Mouse (Mus musculus) layer of hippocampus, adult 9-10 months (tissue): ENCODE results near the gene Ostn.
"Not testable (repeated sequence)": the region's sequence is repeated elsewhere in the genome, so short reads cannot be mapped to it uniquely, and the experiment has no call there.

Experiments
- DNase-seq: peaks from one replicate; pipeline ENCODE4 v3.0.0; 2022; ENCODE audit warnings: low spot score

The Ostn gene

GRCm38 (mm10) chr16:27307189-27307588, at the start of gene Ostn:
Ostn (plus strand) TSS chr16:27307489.
- not testable (repeated sequence) for DNase-seq

- no peak for DNase-seq
Observed at GRCm38 (mm10) chr16:27268748-27269147, 38.5 kb upstream of the Ostn start.

- DNase-seq, result no peak
Observed at GRCm38 (mm10) chr16:27287410-27287809, 19.9 kb upstream of the Ostn start.

GRCm38 (mm10) chr16:27296508-27296907, 10.8 kb upstream of the Ostn start:
- no peak for DNase-seq

GRCm38 (mm10) chr16:27296929-27297328, 10.4 kb upstream of the Ostn start:
- no peak for DNase-seq

- DNase-seq, result no peak
Observed at GRCm38 (mm10) chr16:27319099-27319498, 11.8 kb downstream of the Ostn start.

- no peak for DNase-seq
Observed at GRCm38 (mm10) chr16:27322047-27322446, 14.8 kb downstream of the Ostn start.

- DNase-seq, result no peak
Observed at GRCm38 (mm10) chr16:27326463-27326862, 19.2 kb downstream of the Ostn start.

GRCm38 (mm10) chr16:27347521-27347920, 40.2 kb downstream of the Ostn start:
- DNase-seq, result no peak

GRCm38 (mm10) chr16:27348359-27348758, 41.1 kb downstream of the Ostn start:
- DNase-seq, result no peak

- DNase-seq, result no peak
Observed at GRCm38 (mm10) chr16:27349235-27349634, 41.9 kb downstream of the Ostn start.

- no peak for DNase-seq
Observed at GRCm38 (mm10) chr16:27349878-27350532, 42.7 kb downstream of the Ostn start.

GRCm38 (mm10) chr16:27354464-27354863, 47.2 kb downstream of the Ostn start:
- DNase-seq, result no peak

GRCm38 (mm10) chr16:27360059-27360458, 52.8 kb downstream of the Ostn start:
- no peak for DNase-seq

GRCm38 (mm10) chr16:27370191-27370590, 62.9 kb downstream of the Ostn start, which contains the start of gene Uts2b:
Uts2b (minus strand) TSS chr16:27370239.
- DNase-seq, result no peak

GRCm38 (mm10) chr16:27370700-27371099, 63.4 kb downstream of the Ostn start:
- no peak for DNase-seq

- DNase-seq, result no peak
Observed at GRCm38 (mm10) chr16:27374139-27374538, 66.8 kb downstream of the Ostn start.

GRCm38 (mm10) chr16:27375318-27375717, 68.0 kb downstream of the Ostn start:
- no peak for DNase-seq

GRCm38 (mm10) chr16:27376556-27376955, 69.3 kb downstream of the Ostn start:
- no peak for DNase-seq

- no peak for DNase-seq
Observed at GRCm38 (mm10) chr16:27382217-27382616, 74.9 kb downstream of the Ostn start.

- no peak for DNase-seq
Observed at GRCm38 (mm10) chr16:27384893-27385603, 77.8 kb downstream of the Ostn start.

- DNase-seq, result no peak
Observed at GRCm38 (mm10) chr16:27385649-27386048, 78.4 kb downstream of the Ostn start.

GRCm38 (mm10) chr16:27386850-27387407, 79.6 kb downstream of the Ostn start:
- no peak for DNase-seq
